Mouse (Mus musculus) cerebellum, adult 2 months (tissue): ENCODE results near the gene Pradc1.

Experiments used
- CTCF ChIP-seq: fragments of 200-500 bp; IDR thresholded peaks from 2 replicates; pipeline ENCODE4 v1.5.1; 2011; ENCODE audit warnings: low read depth, mild to moderate bottlenecking, control low read depth, low read length, moderate library complexity, borderline replicate concordance; ENCODE audit not compliant: insufficient read depth
- POLR2A ChIP-seq: fragments of 200-500 bp; IDR thresholded peaks from 2 replicates; pipeline ENCODE4 v1.6.1; 2011; ENCODE audit warnings: low read length, control low read depth, borderline replicate concordance; ENCODE audit not compliant: insufficient read depth

- no peak for TF ChIP-seq CTCF
- TF ChIP-seq POLR2A = no peak
Observed at GRCm38 (mm10) chr6:85403039-85403438, 48.7 kb downstream of the Pradc1 start.
